Mouse (Mus musculus) olfactory bulb, adult 2 months (tissue): ENCODE data around the gene Tmem117.

Source experiments
- CTCF ChIP-seq: fragments of 200-500 bp; IDR thresholded peaks from 2 replicates; pipeline ENCODE4 v1.5.1; 2012; ENCODE audit warnings: low read depth, mild to moderate bottlenecking, low read length, moderate library complexity; ENCODE audit not compliant: insufficient read depth
- POLR2A ChIP-seq: fragments of 200-500 bp; IDR thresholded peaks from 2 replicates; pipeline ENCODE4 v1.6.1; 2012; ENCODE audit warnings: mild to moderate bottlenecking, low read depth, low read length, moderate library complexity; ENCODE audit not compliant: insufficient read depth

- TF ChIP-seq POLR2A (no peak), CTCF (no peak)
Observed at GRCm38 (mm10) chr15:94895681-94896080, 266.6 kb downstream of the Tmem117 start.
